Mouse (Mus musculus): ENCODE measurements around the gene Krtap14. TPM values are rescaled to one million over a fixed set of nuclear protein-coding genes. Genes with fewer than 3 reads are reported as not detected.

Krtap14 gene
- polyA plus RNA-seq, 1 experiment, result not detected

- no peak overlapping the region for H3K27ac ChIP-seq (ENCODE audit: insufficient read depth, low read depth, low read length)
- H3K27me3 ChIP-seq (ENCODE audit: control insufficient read depth, insufficient read depth, low read length), result no peaks in the 10 kb centered on the region
- 83% methylated on average over 3 of the region's 3 CpGs for WGBS
- H3K36me3 ChIP-seq (ENCODE audit: control insufficient read depth, insufficient read depth, low read length), result no peaks in the 10 kb centered on the region
- H3K4me3 ChIP-seq (ENCODE audit: low read depth, low read length), result no peak overlapping the region
- TF ChIP-seq CTCF (IDR thresholded peaks at IDR 0.05; ENCODE audit: extremely low read depth, insufficient read length, insufficient replicate concordance, low read depth, low read length) (no peak), POLR2A (IDR thresholded peaks at IDR 0.05; ENCODE audit: low read depth, low read length) (no peak)
- H3K4me1 ChIP-seq (ENCODE audit: control insufficient read depth, insufficient read depth, insufficient read length, low read length), result no peaks in the 10 kb centered on the region
These were observed 1.0 kb upstream of the Krtap14 start for GRCm38 (mm10) chr16:88826978-88827377.

GRCm38 (mm10) chr16:88823736-88824135, 2.2 kb downstream of the Krtap14 start:
- Histone ChIP-seq H3K27me3 (ENCODE audit: control insufficient read depth, insufficient read depth, low read length) (no peaks in the 10 kb centered on the region), H3K4me3 (ENCODE audit: low read depth, low read length) (no peak overlapping the region), H3K36me3 (ENCODE audit: control insufficient read depth, insufficient read depth, low read length) (no peaks in the 10 kb centered on the region), H3K4me1 (ENCODE audit: control insufficient read depth, insufficient read depth, insufficient read length, low read length) (no peaks in the 10 kb centered on the region), H3K27ac (ENCODE audit: insufficient read depth, low read depth, low read length) (no peak overlapping the region)
- TF ChIP-seq CTCF (IDR thresholded peaks at IDR 0.05; ENCODE audit: extremely low read depth, insufficient read length, insufficient replicate concordance, low read depth, low read length) (no peak), POLR2A (IDR thresholded peaks at IDR 0.05; ENCODE audit: low read depth, low read length) (no peak)
- 77% methylated on average over 3 of the region's 3 CpGs for WGBS

- H3K4me1 ChIP-seq (ENCODE audit: control insufficient read depth, insufficient read depth, insufficient read length, low read length), result no peaks in the 10 kb centered on the region
- 68% methylated on average over 3 of the region's 3 CpGs for WGBS
- no peak within 1 kb of the TSS for H3K27ac ChIP-seq (ENCODE audit: insufficient read depth, low read depth, low read length)
- TF ChIP-seq CTCF (IDR thresholded peaks at IDR 0.05; ENCODE audit: extremely low read depth, insufficient read length, insufficient replicate concordance, low read depth, low read length), result no peak
- no peak for TF ChIP-seq POLR2A (IDR thresholded peaks at IDR 0.05; ENCODE audit: low read depth, low read length)
- no peak within 1 kb of the TSS for H3K4me3 ChIP-seq (ENCODE audit: low read depth, low read length)
- no peaks in the 10 kb centered on the region for H3K36me3 ChIP-seq (ENCODE audit: control insufficient read depth, insufficient read depth, low read length)
- H3K27me3 ChIP-seq (ENCODE audit: control insufficient read depth, insufficient read depth, low read length), result no peaks in the 10 kb centered on the region
These were observed 5.9 kb downstream of the Krtap14 start, which contains the start of gene Krtap15 for GRCm38 (mm10) chr16:88820066-88820465. Gene Krtap15 (plus strand): TSS chr16:88820215.

- no peaks in the 10 kb centered on the region for H3K36me3 ChIP-seq (ENCODE audit: control insufficient read depth, insufficient read depth, low read length)
- no peaks in the 10 kb centered on the region for H3K4me1 ChIP-seq (ENCODE audit: control insufficient read depth, insufficient read depth, insufficient read length, low read length)
- no peak within 1 kb of the TSS for H3K27ac ChIP-seq (ENCODE audit: insufficient read depth, low read depth, low read length)
- TF ChIP-seq CTCF (IDR thresholded peaks at IDR 0.05; ENCODE audit: extremely low read depth, insufficient read length, insufficient replicate concordance, low read depth, low read length), result no peak
- TF ChIP-seq POLR2A (IDR thresholded peaks at IDR 0.05; ENCODE audit: low read depth, low read length), result no peak
- 85% methylated on average over 2 of the region's 2 CpGs for WGBS
- no peak within 1 kb of the TSS for H3K4me3 ChIP-seq (ENCODE audit: low read depth, low read length)
- H3K27me3 ChIP-seq (ENCODE audit: control insufficient read depth, insufficient read depth, low read length), result no peaks in the 10 kb centered on the region
These were observed 14.1 kb downstream of the Krtap14 start, which contains the start of gene Gm20741 for GRCm38 (mm10) chr16:88811827-88812226. Gene Gm20741 (minus strand): TSS chr16:88812220.

GRCm38 (mm10) chr16:88786786-88787185, 39.2 kb downstream of the Krtap14 start:
- TF ChIP-seq POLR2A (IDR thresholded peaks at IDR 0.05; ENCODE audit: low read depth, low read length) (no peak), CTCF (IDR thresholded peaks at IDR 0.05; ENCODE audit: extremely low read depth, insufficient read length, insufficient replicate concordance, low read depth, low read length) (no peak)
- Histone ChIP-seq H3K27me3 (ENCODE audit: control insufficient read depth, insufficient read depth, low read length) (no peaks in the 10 kb centered on the region), H3K27ac (ENCODE audit: insufficient read depth, low read depth, low read length) (no peak overlapping the region), H3K4me3 (ENCODE audit: low read depth, low read length) (no peak overlapping the region), H3K36me3 (ENCODE audit: control insufficient read depth, insufficient read depth, low read length) (no peaks in the 10 kb centered on the region), H3K4me1 (ENCODE audit: control insufficient read depth, insufficient read depth, insufficient read length, low read length) (no peaks in the 10 kb centered on the region)
- WGBS, result 71% methylated on average over 2 of the region's 2 CpGs

- no peaks in the 10 kb centered on the region for H3K36me3 ChIP-seq (ENCODE audit: control insufficient read depth, insufficient read depth, low read length)
- H3K4me1 ChIP-seq (ENCODE audit: control insufficient read depth, insufficient read depth, insufficient read length, low read length), result no peaks in the 10 kb centered on the region
- no peak within 1 kb of the TSS for H3K4me3 ChIP-seq (ENCODE audit: low read depth, low read length)
- H3K27ac ChIP-seq (ENCODE audit: insufficient read depth, low read depth, low read length), result no peak within 1 kb of the TSS
- no peak for TF ChIP-seq POLR2A (IDR thresholded peaks at IDR 0.05; ENCODE audit: low read depth, low read length)
- TF ChIP-seq CTCF (IDR thresholded peaks at IDR 0.05; ENCODE audit: extremely low read depth, insufficient read length, insufficient replicate concordance, low read depth, low read length), result no peak
- 85% methylated on average over 6 of the region's 6 CpGs for WGBS
- H3K27me3 ChIP-seq (ENCODE audit: control insufficient read depth, insufficient read depth, low read length), result no peaks in the 10 kb centered on the region
These were observed 48.3 kb downstream of the Krtap14 start, which contains the start of gene Gm5965 for GRCm38 (mm10) chr16:88777596-88777995. Gene Gm5965 (plus strand): TSS chr16:88777896.

- no peak for TF ChIP-seq POLR2A (IDR thresholded peaks at IDR 0.05; ENCODE audit: low read depth, low read length)
- TF ChIP-seq CTCF (IDR thresholded peaks at IDR 0.05; ENCODE audit: extremely low read depth, insufficient read length, insufficient replicate concordance, low read depth, low read length), result no peak
- H3K36me3 ChIP-seq (ENCODE audit: control insufficient read depth, insufficient read depth, low read length), result no peaks in the 10 kb centered on the region
- H3K4me3 ChIP-seq (ENCODE audit: low read depth, low read length), result no peak within 1 kb of the TSS
- 82% methylated on average over 2 of the region's 2 CpGs for WGBS
- no peak within 1 kb of the TSS for H3K27ac ChIP-seq (ENCODE audit: insufficient read depth, low read depth, low read length)
- no peaks in the 10 kb centered on the region for H3K27me3 ChIP-seq (ENCODE audit: control insufficient read depth, insufficient read depth, low read length)
- no peaks in the 10 kb centered on the region for H3K4me1 ChIP-seq (ENCODE audit: control insufficient read depth, insufficient read depth, insufficient read length, low read length)
These were observed 51.8 kb downstream of the Krtap14 start, which contains the start of gene 2310057N15Rik for GRCm38 (mm10) chr16:88774106-88774505. Gene 2310057N15Rik (minus strand): TSS chr16:88774206.

Other genes with a start within 250 kb of the Krtap14 start
- not detected in 2 replicates for gene Krtap24-1, start 213.9 kb downstream of the Krtap14 start, polyA plus RNA-seq (2012; rRNA removed)
- gene 2310079G19Rik, start 198.5 kb downstream of the Krtap14 start, polyA plus RNA-seq (2012; rRNA removed), result not detected in 2 replicates
- not detected in 2 replicates for gene Krtap26-1, start 178.3 kb downstream of the Krtap14 start, polyA plus RNA-seq (2012; rRNA removed)
- not detected in 2 replicates for gene Krtap27-1, start 154.5 kb downstream of the Krtap14 start, polyA plus RNA-seq (2012; rRNA removed)
- gene 2310061N02Rik, start 118.2 kb downstream of the Krtap14 start, polyA plus RNA-seq (2012; rRNA removed), result not detected in 2 replicates
- gene Krtap13-1, start 97.3 kb downstream of the Krtap14 start, polyA plus RNA-seq (2012; rRNA removed), result not detected in 2 replicates
- gene Krtap13, start 74.5 kb downstream of the Krtap14 start, polyA plus RNA-seq (2012; rRNA removed), result not detected in 2 replicates
- gene 2310034C09Rik, start 67.3 kb downstream of the Krtap14 start, polyA plus RNA-seq (2012; rRNA removed), result not detected in 2 replicates
- gene 2310057N15Rik, start 51.9 kb downstream of the Krtap14 start, polyA plus RNA-seq (2012; rRNA removed), result not detected in 2 replicates
- not detected in 2 replicates for gene Gm5965, start 48.2 kb downstream of the Krtap14 start, polyA plus RNA-seq (2012; rRNA removed)
- gene Gm20741, start 13.9 kb downstream of the Krtap14 start, polyA plus RNA-seq (2012; rRNA removed), result not detected in 2 replicates
- not detected in 2 replicates for gene Krtap15, start 5.9 kb downstream of the Krtap14 start, polyA plus RNA-seq (2012; rRNA removed)
- not detected in 2 replicates for gene Krtap19-1, start 43.3 kb upstream of the Krtap14 start, polyA plus RNA-seq (2012; rRNA removed)
- gene Krtap19-2, start 48.1 kb upstream of the Krtap14 start, polyA plus RNA-seq (2012; rRNA removed), result not detected in 2 replicates
- not detected in 2 replicates for gene Krtap19-3, start 51.9 kb upstream of the Krtap14 start, polyA plus RNA-seq (2012; rRNA removed)
- not detected in 2 replicates for gene Krtap19-4, start 58.9 kb upstream of the Krtap14 start, polyA plus RNA-seq (2012; rRNA removed)
- not detected in 2 replicates for gene Krtap19-5, start 70.3 kb upstream of the Krtap14 start, polyA plus RNA-seq (2012; rRNA removed)
- not detected in 2 replicates for gene Krtap19-9b, start 106.1 kb upstream of the Krtap14 start, polyA plus RNA-seq (2012; rRNA removed)
- not detected in 2 replicates for gene Krtap16-3, start 136.7 kb upstream of the Krtap14 start, polyA plus RNA-seq (2012; rRNA removed)
- gene Krtap22-2, start 184.6 kb upstream of the Krtap14 start, polyA plus RNA-seq (2012; rRNA removed), result not detected in 2 replicates
- gene Gm10229, start 189.1 kb upstream of the Krtap14 start, polyA plus RNA-seq (2012; rRNA removed), result not detected in 2 replicates
- gene Krtap6-1, start 205.6 kb upstream of the Krtap14 start, polyA plus RNA-seq (2012; rRNA removed), result not detected in 2 replicates
- not detected in 2 replicates for gene Gm10228, start 215.3 kb upstream of the Krtap14 start, polyA plus RNA-seq (2012; rRNA removed)
- not detected in 2 replicates for gene Krtap6-5, start 221.7 kb upstream of the Krtap14 start, polyA plus RNA-seq (2012; rRNA removed)
- not detected in 2 replicates for gene 1110025L11Rik, start 237.9 kb upstream of the Krtap14 start, polyA plus RNA-seq (2012; rRNA removed)